Mouse (Mus musculus) kidney, postnatal 36 days (tissue): ENCODE measurements at regions not wholly inside any gene's neighbourhood (a gene's known extent, or its start where the extent isn't known, plus 50 kb on each side); places are given as distances from the start of the nearest gene placed in this dataset.

Experiments
- DNase-seq, 2 experiments: peaks; one replicate each; pipeline ENCODE4 v3.0.0; 2021 to 2022; ENCODE audit warnings: mixed read lengths in 2 of 2

GRCm38 (mm10) chr12:25283808-25284207 lies 186.9 kb upstream of the Id2 start:
- no peak for DNase-seq

GRCm38 (mm10) chr12:25281438-25281837 lies 184.5 kb upstream of the Id2 start:
- no peak for DNase-seq

GRCm38 (mm10) chr12:25273631-25274305 lies 176.8 kb upstream of the Id2 start:
- DNase-seq: no peak

- DNase-seq: no peak
These were observed 175.8 kb upstream of the Id2 start for GRCm38 (mm10) chr12:25272752-25273125.

- no peak for DNase-seq
These were observed 175.3 kb upstream of the Id2 start for GRCm38 (mm10) chr12:25272114-25272751.

- DNase-seq: no peak
These were observed 172.9 kb upstream of the Id2 start for GRCm38 (mm10) chr12:25269878-25270277.

GRCm38 (mm10) chr12:25268871-25269850 lies 172.2 kb upstream of the Id2 start:
- DNase-seq: peak; percentile 60 to 73

GRCm38 (mm10) chr12:25268323-25268722 lies 171.4 kb upstream of the Id2 start:
- no peak for DNase-seq

- no peak for DNase-seq
These were observed 170.7 kb upstream of the Id2 start for GRCm38 (mm10) chr12:25267572-25268115.

- DNase-seq: no peak
These were observed 170.0 kb upstream of the Id2 start for GRCm38 (mm10) chr12:25266701-25267571.

GRCm38 (mm10) chr12:25265560-25266525 lies 168.9 kb upstream of the Id2 start:
- DNase-seq: no peak

GRCm38 (mm10) chr12:25265066-25265465 lies 168.1 kb upstream of the Id2 start:
- DNase-seq: no peak

- no peak for DNase-seq
These were observed 167.5 kb upstream of the Id2 start for GRCm38 (mm10) chr12:25264408-25264807.

- DNase-seq: no peak
These were observed 165.5 kb upstream of the Id2 start for GRCm38 (mm10) chr12:25262461-25262860.

GRCm38 (mm10) chr12:25259123-25259522 lies 162.2 kb upstream of the Id2 start:
- no peak for DNase-seq

- no peak for DNase-seq
These were observed 159.3 kb upstream of the Id2 start for GRCm38 (mm10) chr12:25256268-25256667.

- DNase-seq: no peak
These were observed 157.8 kb upstream of the Id2 start for GRCm38 (mm10) chr12:25254716-25255115.

GRCm38 (mm10) chr12:25252776-25253510 lies 156.0 kb upstream of the Id2 start:
- peak; percentile 90 to 93 for DNase-seq

- peak; percentile 47 to 56 for DNase-seq
These were observed 154.7 kb upstream of the Id2 start for GRCm38 (mm10) chr12:25251411-25252171.
